Mouse (Mus musculus): ENCODE measurements around the gene Gramd4. TPM values are rescaled to one million over a fixed set of nuclear protein-coding genes. Genes with fewer than 3 reads are reported as not detected.
"Not testable (repeated sequence)": the region's sequence is repeated elsewhere in the genome, so short reads cannot be mapped to it uniquely, and the experiment has no call there.

Gene Gramd4
- polyA plus RNA-seq, 1 experiment from 2014 or later: 12.4 TPM

DNA sequence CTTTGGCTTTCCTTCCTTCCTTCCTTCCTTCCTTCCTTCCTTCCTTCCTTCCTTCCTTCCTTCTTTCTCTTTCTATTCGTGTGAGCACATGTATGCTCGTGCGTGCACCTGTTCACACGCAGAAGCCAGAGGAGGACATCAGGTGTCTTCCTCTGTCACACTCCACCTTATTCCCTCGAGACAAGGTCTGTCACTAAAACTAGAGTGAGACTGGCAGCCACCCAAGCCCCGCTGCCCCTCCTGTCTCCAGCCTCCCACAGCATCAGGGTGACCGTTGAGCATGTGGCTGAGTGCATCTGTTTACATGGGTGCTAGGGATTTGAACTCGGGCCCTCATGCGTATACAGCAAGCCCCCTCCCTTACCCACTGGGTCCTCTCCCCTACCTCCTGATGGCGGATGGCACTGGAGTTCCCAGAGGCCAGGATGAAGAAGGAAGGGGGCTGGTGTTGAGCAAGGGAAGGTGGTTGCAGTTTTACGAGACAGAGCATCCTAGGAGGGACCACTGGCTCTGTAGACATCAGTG, 30.8 kb downstream of the Gramd4 start:
- Histone ChIP-seq H3K27ac (no peak overlapping the region), H3K27me3 (replicated peaks) (no peaks in the 10 kb centered on the region)

DNA sequence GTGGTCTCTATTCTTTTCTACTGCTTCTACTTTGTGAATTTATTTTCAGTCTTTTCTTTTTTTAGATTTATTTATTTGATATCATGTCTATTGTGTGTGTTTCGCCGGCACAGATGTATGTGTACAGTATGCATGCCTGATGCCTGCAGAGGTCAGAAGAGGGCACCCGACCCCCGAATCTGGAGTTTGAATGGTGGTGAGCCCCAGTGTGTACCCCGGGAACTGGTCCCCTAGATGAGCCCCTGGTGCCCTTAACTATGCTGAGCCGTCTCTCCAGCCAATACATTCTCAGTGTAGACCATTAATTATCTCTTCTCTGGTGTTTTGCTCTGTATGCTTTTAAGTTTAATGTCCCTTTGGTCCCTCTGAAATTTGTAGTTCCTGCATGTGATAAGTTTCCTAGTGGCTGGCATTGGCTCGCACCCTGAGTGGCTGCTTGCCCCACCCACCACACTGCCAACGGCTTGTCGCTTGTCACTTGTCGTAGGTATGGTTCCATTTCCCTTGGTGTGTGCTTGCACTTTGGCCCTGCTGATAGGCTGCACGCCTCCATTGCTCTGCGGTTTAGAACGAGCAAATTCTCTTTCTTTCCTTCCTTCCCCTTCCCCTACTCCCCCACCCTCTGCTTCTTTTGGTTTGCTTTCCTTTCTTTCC, 31.7 kb downstream of the Gramd4 start:
- Histone ChIP-seq H3K4me1 (replicated peaks) (peaks cover 71% of the 10 kb centered on the region), H3K4me2 (replicated peaks) (no peak overlapping the region), H3K27ac (peak overlapping the region; percentile 69), H3K9ac (no peak overlapping the region), H3K27me3 (replicated peaks) (no peaks in the 10 kb centered on the region), H3K4me3 (replicated peaks) (no peak overlapping the region), H3K9me3 (no peaks in the 10 kb centered on the region), H3K36me3 (no peaks in the 10 kb centered on the region)
- 63% methylated on average over 13 of the region's 13 CpGs for WGBS
- peak; percentile 26 for ATAC-seq

More for the DNA sequence above, 30.8 kb downstream of the Gramd4 start:
- 90% methylated on average over 11 of the region's 11 CpGs for WGBS
- no peak for ATAC-seq
- Histone ChIP-seq H3K4me2 (replicated peaks) (no peak overlapping the region), H3K9me3 (no peaks in the 10 kb centered on the region), H3K9ac (no peak overlapping the region), H3K4me1 (replicated peaks) (peaks cover 75% of the 10 kb centered on the region), H3K36me3 (no peaks in the 10 kb centered on the region), H3K4me3 (replicated peaks) (no peak overlapping the region)

DNA sequence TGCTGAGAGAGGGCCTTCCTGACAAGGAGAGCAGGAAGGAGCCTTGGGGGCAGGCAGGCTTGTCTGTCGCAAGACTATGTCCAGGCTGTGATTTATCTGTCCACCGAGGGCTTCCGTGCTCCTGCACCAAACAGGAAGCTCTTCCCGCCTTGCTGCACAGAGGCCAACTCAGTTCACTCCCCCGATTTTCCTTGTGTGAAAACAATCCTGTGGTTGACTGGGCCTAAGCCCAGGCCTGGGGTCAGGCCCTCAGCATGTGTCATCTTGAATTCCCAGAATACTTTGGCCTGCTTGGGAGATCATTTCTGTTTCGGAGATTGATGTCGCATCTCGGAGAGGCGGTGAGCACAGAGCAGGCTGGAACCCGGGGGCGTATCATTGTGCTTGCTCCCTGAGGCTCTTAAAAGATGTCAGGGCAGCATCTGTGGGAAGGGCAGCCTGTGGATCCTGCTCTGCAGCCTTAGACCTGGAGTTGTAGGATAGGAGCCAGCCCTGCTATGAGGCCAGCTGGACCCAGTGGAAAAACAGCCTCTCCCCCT, 32.6 kb downstream of the Gramd4 start:
- H3K4me1 ChIP-seq (replicated peaks): peaks cover 69% of the 10 kb centered on the region
- H3K27me3 ChIP-seq (replicated peaks): no peaks in the 10 kb centered on the region
- peak; percentile 28 for ATAC-seq
- H3K4me3 ChIP-seq (replicated peaks): no peak overlapping the region
- H3K9me3 ChIP-seq: no peaks in the 10 kb centered on the region
- H3K27ac ChIP-seq: peak overlapping the region; percentile 69
- no peak overlapping the region for H3K9ac ChIP-seq
- no peak overlapping the region for H3K4me2 ChIP-seq (replicated peaks)
- 26% methylated on average over 11 of the region's 11 CpGs for WGBS
- no peaks in the 10 kb centered on the region for H3K36me3 ChIP-seq

DNA sequence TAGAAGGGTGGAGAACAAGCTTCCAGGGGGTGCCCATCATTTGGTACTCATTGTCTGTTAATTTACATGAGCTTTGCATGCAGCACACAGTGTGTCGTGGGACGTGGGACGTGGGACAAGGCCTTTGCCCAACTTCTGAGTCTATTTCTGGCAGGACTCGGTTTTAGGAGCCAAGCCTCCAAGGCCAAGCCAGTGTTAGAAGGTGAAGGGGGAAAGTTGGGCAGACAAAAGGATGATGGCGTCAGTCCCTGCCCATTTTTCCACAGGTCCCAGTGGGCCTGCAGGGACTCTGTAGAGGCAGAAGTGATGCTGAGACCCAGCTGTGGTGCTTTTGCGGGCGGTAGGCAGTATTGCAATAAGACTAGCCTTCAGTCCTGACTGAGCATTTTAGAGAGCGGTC, 33.1 kb downstream of the Gramd4 start:
- Histone ChIP-seq H3K4me1 (replicated peaks) (peaks cover 64% of the 10 kb centered on the region), H3K27ac (peak overlapping the region; percentile 69), H3K4me3 (replicated peaks) (no peak overlapping the region), H3K9ac (no peak overlapping the region), H3K27me3 (replicated peaks) (no peaks in the 10 kb centered on the region), H3K4me2 (replicated peaks) (no peak overlapping the region), H3K36me3 (no peaks in the 10 kb centered on the region), H3K9me3 (no peaks in the 10 kb centered on the region)
- WGBS: 92% methylated on average over 8 of the region's 8 CpGs
- ATAC-seq: no peak

DNA sequence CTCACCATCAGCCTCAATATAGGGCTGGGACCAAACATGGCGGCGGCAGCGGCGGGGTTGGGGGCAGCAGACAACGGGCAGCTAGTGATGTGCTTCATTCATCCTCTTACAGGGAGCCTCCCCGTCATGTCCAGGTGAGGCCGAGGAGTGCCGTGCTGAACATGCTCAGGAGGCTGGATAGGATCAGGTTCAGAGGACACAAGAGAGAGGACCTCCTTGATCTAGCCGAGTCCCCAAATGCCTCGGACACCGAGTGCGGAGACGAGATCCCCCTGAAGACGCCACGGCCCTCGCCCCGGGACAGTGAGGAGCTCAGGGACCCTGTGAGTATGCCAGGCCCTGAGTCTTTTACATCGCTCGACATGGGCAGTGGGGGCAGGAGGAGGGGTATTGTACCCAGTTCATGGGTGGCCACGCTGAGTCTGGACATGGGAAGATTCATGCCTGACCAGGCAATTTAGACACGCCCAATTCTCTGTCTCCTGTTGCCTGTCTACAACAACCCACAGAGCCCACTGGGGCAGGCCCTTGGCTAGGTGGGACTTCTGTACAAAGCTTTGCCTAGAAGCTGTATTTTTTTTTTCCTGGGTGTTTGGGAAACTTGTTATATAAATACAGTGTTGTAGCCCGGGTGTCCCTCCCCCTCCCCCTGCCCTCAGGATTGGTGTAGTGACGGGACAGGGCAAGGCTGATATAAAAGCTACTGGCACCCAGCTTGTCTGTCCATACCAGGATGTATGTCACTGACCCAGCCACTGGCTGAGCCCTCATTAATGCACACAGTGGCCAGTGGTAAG, 33.9 kb downstream of the Gramd4 start:
- ATAC-seq: no peak
- no peaks in the 10 kb centered on the region for H3K36me3 ChIP-seq
- H3K4me2 ChIP-seq (replicated peaks): peak overlapping the region; percentile 36
- WGBS: 92% methylated on average over 23 of the region's 23 CpGs
- no peak overlapping the region for H3K9ac ChIP-seq
- H3K27me3 ChIP-seq (replicated peaks): no peaks in the 10 kb centered on the region
- peak overlapping the region; percentile 69 for H3K27ac ChIP-seq
- H3K9me3 ChIP-seq: no peaks in the 10 kb centered on the region
- H3K4me1 ChIP-seq (replicated peaks): peaks cover 59% of the 10 kb centered on the region
- no peak overlapping the region for H3K4me3 ChIP-seq (replicated peaks)

DNA sequence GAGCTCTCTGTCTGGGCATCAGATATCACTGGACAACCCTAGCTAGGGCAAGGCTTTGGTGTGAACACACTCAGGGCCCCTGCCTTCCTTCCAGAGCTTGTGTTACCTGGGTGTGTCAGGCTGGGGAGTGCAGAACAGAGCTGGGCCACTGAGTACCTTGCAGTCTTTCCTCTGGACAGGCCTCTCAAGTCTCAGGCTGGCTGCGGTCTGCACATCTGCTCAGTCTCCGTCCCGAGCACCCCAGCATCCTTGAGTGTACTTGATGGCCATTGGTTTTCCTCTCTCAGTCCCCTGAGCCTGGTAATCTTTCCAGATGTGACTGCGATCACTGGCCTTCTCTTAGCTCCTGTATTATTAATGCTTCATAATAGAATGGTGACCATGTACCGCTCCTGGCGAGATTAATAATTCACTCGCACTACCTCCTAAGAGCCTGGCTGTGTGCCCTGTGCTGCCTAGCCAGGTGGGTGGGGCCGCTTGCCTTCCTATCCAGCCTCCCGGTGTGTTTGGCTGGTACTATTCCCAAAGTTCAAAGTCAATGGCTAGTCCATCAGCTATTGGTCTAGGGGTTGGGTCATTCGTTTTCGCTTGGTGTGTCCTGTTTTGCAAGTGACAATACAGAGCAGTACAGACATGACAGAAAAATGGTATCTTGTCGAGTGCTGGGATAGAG, 34.6 kb downstream of the Gramd4 start:
- Histone ChIP-seq H3K27ac (peak overlapping the region; percentile 69), H3K4me1 (replicated peaks) (peaks cover 54% of the 10 kb centered on the region), H3K27me3 (replicated peaks) (no peaks in the 10 kb centered on the region), H3K36me3 (no peaks in the 10 kb centered on the region), H3K9ac (no peak overlapping the region), H3K4me3 (replicated peaks) (no peak overlapping the region), H3K4me2 (replicated peaks) (peak overlapping the region; percentile 36), H3K9me3 (no peaks in the 10 kb centered on the region)
- WGBS: 71% methylated on average over 12 of the region's 12 CpGs
- peak; percentile 78 for ATAC-seq

DNA sequence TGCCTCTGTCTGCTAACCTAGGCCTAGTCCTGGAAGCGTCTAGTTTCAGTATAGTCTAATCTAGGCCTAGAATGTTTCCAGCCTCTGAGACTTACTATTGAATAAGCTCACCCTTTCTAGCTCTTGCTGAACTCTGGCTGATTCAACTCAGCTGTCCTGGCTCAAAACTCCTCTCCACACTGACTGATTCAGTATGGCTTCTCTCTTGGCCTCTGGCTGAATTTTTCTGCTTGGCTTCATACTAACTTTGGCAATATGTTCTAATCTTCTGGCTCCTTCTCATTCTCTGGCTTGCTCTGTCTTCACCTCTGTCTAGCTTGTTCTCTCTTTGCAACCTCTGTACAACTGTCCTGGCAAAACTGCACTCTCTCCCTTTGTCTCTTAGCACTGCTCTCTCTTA, 35.7 kb downstream of the Gramd4 start:
- Histone ChIP-seq H3K36me3 (no peaks in the 10 kb centered on the region), H3K27me3 (replicated peaks) (no peaks in the 10 kb centered on the region), H3K4me2 (replicated peaks) (no peak overlapping the region), H3K9ac (no peak overlapping the region), H3K4me1 (replicated peaks) (peaks cover 46% of the 10 kb centered on the region), H3K27ac (0 out of 2 replicates have a peak overlapping the region, but pooled peaks have one; percentile 20), H3K4me3 (replicated peaks) (no peak overlapping the region), H3K9me3 (no peaks in the 10 kb centered on the region)
- 72% methylated on average over 1 of the region's 1 CpGs for WGBS
- no peak for ATAC-seq

DNA sequence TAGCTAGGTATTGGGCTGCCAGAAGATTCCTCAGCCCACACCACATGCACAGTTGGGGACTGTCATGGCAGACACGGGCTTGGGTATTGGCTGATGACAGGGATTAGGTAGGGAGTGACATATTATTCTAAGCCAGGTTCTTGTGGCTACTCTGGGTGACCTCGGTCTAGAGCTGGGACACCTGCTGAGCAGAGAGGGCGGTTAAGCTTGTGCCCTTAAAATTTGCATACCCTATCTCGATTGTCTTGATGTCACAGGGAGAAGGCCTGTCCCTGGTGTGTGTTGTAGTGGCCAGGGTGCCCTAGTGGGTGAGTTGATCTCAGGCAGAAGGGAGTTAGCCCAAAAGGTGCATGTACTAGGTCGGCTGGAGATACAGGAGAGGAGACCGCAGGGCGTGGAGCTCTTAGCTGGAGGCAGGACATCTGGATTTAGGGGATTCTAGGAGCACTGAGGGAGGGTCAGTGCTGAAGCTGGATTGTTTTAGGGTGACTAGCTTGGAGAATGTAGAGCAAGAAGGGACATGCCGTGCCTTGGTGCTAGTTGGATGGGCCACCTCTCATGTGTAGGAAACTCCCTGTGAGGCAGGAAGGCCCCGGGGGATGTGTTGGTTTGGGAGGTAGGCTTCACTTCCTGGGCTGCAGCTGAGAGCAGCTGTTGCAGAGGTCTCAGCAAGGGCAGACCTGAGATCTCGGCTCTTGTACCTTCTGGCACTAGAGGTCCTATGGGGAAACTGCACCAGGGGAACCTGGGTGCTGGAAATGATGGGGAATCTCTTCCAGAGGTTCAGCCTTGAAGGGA, 37.0 kb downstream of the Gramd4 start:
- peaks cover 40% of the 10 kb centered on the region for H3K4me1 ChIP-seq (replicated peaks)
- no peaks in the 10 kb centered on the region for H3K9me3 ChIP-seq
- no peak overlapping the region for H3K4me2 ChIP-seq (replicated peaks)
- ATAC-seq: no peak
- no peaks in the 10 kb centered on the region for H3K27me3 ChIP-seq (replicated peaks)
- no peak overlapping the region for H3K27ac ChIP-seq
- no peak overlapping the region for H3K9ac ChIP-seq
- no peak overlapping the region for H3K4me3 ChIP-seq (replicated peaks)
- H3K36me3 ChIP-seq: no peaks in the 10 kb centered on the region
- WGBS: 72% methylated on average over 10 of the region's 10 CpGs

DNA sequence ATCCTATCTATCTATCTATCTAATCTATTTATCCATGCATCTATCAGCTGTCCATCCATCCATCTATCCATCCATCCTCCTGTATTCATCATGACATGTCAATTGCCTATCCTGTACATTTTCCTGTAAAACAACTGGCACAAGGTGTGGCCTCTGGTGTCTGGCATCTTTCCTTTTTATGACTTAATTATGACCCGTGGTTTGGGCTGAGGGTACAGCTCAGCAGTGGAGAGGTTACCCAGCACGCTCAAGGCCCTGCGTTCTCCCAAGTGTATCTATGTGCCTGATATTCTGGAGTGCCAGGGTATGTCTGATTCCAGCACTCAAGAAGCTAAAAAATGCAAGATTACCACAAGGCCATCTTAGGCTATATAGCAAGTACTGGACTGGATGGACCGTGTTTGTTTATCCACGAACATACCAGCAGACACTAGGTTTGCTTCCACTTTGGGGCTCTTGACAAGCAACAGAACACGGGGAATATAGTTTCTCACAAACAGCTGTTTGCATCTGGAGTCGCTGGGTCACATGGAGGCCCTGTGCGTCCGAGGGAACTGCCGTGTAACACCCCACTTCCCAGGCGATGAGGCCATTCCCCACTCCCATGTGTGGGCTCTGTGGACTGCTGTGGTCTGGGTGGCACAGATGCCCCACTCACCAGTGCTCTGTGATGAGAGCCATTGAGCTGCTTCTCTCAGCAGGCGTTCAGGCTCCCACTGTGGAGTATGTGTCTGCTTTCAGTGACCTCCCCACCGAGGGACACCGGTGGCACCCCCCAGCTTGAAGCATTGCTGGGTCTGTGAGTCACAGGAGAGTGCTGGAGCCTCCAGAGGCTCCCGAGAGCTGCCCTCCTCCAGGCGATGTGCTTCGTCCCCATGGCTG, 38.5 kb downstream of the Gramd4 start:
- no peak overlapping the region for H3K9ac ChIP-seq
- peak overlapping the region; percentile 85 for H3K27ac ChIP-seq

DNA sequence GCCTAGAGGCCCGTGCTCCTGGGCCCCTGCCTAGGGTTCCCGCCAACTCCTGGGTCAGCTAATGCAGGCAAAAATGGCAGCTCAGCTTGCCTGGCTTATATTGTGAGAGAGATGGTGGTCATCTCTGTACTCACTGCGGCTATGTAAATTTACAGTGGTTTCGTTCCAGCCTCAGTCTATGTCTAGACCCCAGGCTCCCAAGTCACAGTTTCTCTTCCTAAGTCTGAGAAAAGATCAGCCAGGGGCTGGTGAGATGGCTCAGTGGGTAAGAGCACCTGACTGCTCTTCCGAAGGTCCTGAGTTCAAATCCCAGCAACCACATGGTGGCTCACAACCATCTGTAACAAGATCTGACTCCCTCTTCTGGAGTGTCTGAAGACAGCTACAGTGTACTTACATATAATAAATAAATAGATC, 39.1 kb downstream of the Gramd4 start:
- H3K4me3 ChIP-seq (replicated peaks); H3K4me2 ChIP-seq (replicated peaks); H3K9ac ChIP-seq; ATAC-seq; H3K36me3 ChIP-seq; H3K9me3 ChIP-seq; H3K27me3 ChIP-seq (replicated peaks): not testable (repeated sequence)
- 87% methylated on average over 5 of the region's 5 CpGs for WGBS
- H3K27ac ChIP-seq: peak overlapping the region; percentile 85
- H3K4me1 ChIP-seq (replicated peaks): peaks cover 20% of the 10 kb centered on the region

More for the DNA sequence above, 38.5 kb downstream of the Gramd4 start:
- H3K36me3 ChIP-seq: no peaks in the 10 kb centered on the region
- H3K4me2 ChIP-seq (replicated peaks): no peak overlapping the region
- ATAC-seq: peak; percentile 16; the same call in 1 of the 2 replicates
- no peaks in the 10 kb centered on the region for H3K9me3 ChIP-seq
- 60% methylated on average over 17 of the region's 17 CpGs for WGBS
- no peaks in the 10 kb centered on the region for H3K27me3 ChIP-seq (replicated peaks)
- no peak overlapping the region for H3K4me3 ChIP-seq (replicated peaks)
- peaks cover 26% of the 10 kb centered on the region for H3K4me1 ChIP-seq (replicated peaks)

DNA sequence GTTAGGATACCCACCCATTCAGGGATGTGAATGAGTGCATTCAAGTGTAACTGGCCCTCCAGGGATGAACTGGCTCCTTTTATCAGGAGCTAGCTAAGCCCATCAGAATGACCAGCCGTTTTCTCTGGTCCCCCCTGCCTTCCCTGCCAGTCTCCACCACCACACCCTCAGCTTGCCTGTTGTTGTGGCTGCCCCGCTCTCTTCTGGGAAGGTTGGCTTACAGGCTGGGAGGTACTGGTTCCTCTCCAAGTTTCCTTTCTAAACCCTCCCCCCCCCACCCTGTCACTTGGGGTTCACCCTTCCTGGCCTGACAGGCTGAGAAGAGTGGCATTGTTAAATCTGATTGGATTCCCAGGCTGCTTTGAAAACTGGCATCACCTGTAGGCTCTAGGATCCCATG, 40.4 kb downstream of the Gramd4 start:
- no peaks in the 10 kb centered on the region for H3K36me3 ChIP-seq
- no peak overlapping the region for H3K27ac ChIP-seq
- H3K4me2 ChIP-seq (replicated peaks): no peak overlapping the region
- ATAC-seq: no peak
- no peak overlapping the region for H3K4me3 ChIP-seq (replicated peaks)
- peaks cover 9% of the 10 kb centered on the region for H3K4me1 ChIP-seq (replicated peaks)
- whole genome bisulfite sequencing: 74% methylated on average over 2 of the region's 2 CpGs
- H3K9me3 ChIP-seq: no peaks in the 10 kb centered on the region
- H3K9ac ChIP-seq: no peak overlapping the region
- no peaks in the 10 kb centered on the region for H3K27me3 ChIP-seq (replicated peaks)
